Mouse (Mus musculus) lung, adult 2 months (tissue): ENCODE data around the gene Crtac1. TPM values are rescaled to one million over a fixed set of nuclear protein-coding genes. Genes with fewer than 3 reads are reported as not detected.

Source experiments
- DNase-seq: peaks from one replicate; pipeline ENCODE4 v3.0.0; 2022
- H3K4me1 ChIP-seq: fragments of 200-500 bp; 2 replicates; pipeline ENCODE4 v1.6.1; 2011; ENCODE audit warnings: low read length; ENCODE audit not compliant: control insufficient read depth, insufficient read depth
- H3K4me3 ChIP-seq: fragments of 200-500 bp; replicated peaks from 2 replicates; pipeline ENCODE3; 2011; ENCODE audit warnings: low read depth, mild to moderate bottlenecking, control low read depth, low read length; ENCODE audit errors: extremely low read depth
- CTCF ChIP-seq: fragments of 200-500 bp; IDR thresholded peaks from 2 replicates; pipeline ENCODE4 v1.5.1; 2011; ENCODE audit warnings: mild to moderate bottlenecking, low read length, control low read depth; ENCODE audit not compliant: insufficient read depth
- POLR2A ChIP-seq: fragments of 200-500 bp; IDR thresholded peaks from 2 replicates; pipeline ENCODE4 v1.6.1; 2011; ENCODE audit warnings: low read depth, mild to moderate bottlenecking, control low read depth, low read length, borderline replicate concordance; ENCODE audit errors: extremely low read depth
- WGBS: fragments of 180-500 bp; shearing (Covaris S2); methylation state at CpG from one replicate; pipeline ENCODE4 v1.1.7; 2018; 5-methylcytosine and 5-hydroxymethylcytosine counted together
- polyA plus RNA-seq: library from polyadenylated mRNA; depleted of rRNA; stranded (reverse); fragments of >200 nt; gene quantifications from 2 replicates; pipeline ENCODE4 v1.2.3, GENCODE M21; 2012

Crtac1 gene
- polyA plus RNA-seq, 1 experiment: 0.06 TPM

- no peaks in the 10 kb centered on the region for H3K4me1 ChIP-seq
- 57% methylated on average over 5 of the region's 5 CpGs for WGBS
- TF ChIP-seq CTCF: no peak
- TF ChIP-seq POLR2A: no peak
- DNase-seq: no peak
- H3K4me3 ChIP-seq: no peak overlapping the region
Measured at GRCm38 (mm10) chr19:42356854-42357253, 74.7 kb downstream of the Crtac1 start.

GRCm38 (mm10) chr19:42355476-42355875 lies 76.1 kb downstream of the Crtac1 start:
- TF ChIP-seq CTCF (no peak), POLR2A (no peak)
- WGBS: 89% methylated on average over 16 of the region's 16 CpGs

GRCm38 (mm10) chr19:42341183-42341582 lies 90.4 kb downstream of the Crtac1 start:
- WGBS: 44% methylated on average over 6 of the region's 6 CpGs
- no peak for DNase-seq
- Histone ChIP-seq H3K4me1 (no peaks in the 10 kb centered on the region), H3K4me3 (no peak overlapping the region)
- TF ChIP-seq CTCF (peak; percentile 14; the same call in 1 of the 2 replicates), POLR2A (no peak)

More at GRCm38 (mm10) chr19:42355476-42355875, 76.1 kb downstream of the Crtac1 start:
- Histone ChIP-seq H3K4me1 (no peaks in the 10 kb centered on the region), H3K4me3 (no peak overlapping the region)
- no peak for DNase-seq

- TF ChIP-seq POLR2A (no peak), CTCF (no peak)
- Histone ChIP-seq H3K4me1 (no peaks in the 10 kb centered on the region), H3K4me3 (no peak overlapping the region)
- WGBS: 45% methylated on average over 9 of the region's 9 CpGs
- DNase-seq: no peak
Measured at GRCm38 (mm10) chr19:42332081-42332736, 99.4 kb downstream of the Crtac1 start.

- 77% methylated on average over 7 of the region's 7 CpGs for WGBS
- Histone ChIP-seq H3K4me3 (no peak overlapping the region), H3K4me1 (no peaks in the 10 kb centered on the region)
- no peak for TF ChIP-seq POLR2A
- TF ChIP-seq CTCF: no peak
- no peak for DNase-seq
Measured at GRCm38 (mm10) chr19:42331446-42331845, 100.1 kb downstream of the Crtac1 start.

- WGBS: 85% methylated on average over 9 of the region's 9 CpGs
- DNase-seq: no peak
- TF ChIP-seq CTCF: no peak
- no peak for TF ChIP-seq POLR2A
Measured at GRCm38 (mm10) chr19:42328160-42328559, 103.4 kb downstream of the Crtac1 start.

GRCm38 (mm10) chr19:42325894-42326293 lies 105.7 kb downstream of the Crtac1 start:
- 8% methylated on average over 11 of the region's 11 CpGs for WGBS
- Histone ChIP-seq H3K4me1 (no peaks in the 10 kb centered on the region), H3K4me3 (no peak overlapping the region)
- no peak for TF ChIP-seq CTCF
- TF ChIP-seq POLR2A: no peak
- DNase-seq: peak; percentile 21

More at GRCm38 (mm10) chr19:42328160-42328559, 103.4 kb downstream of the Crtac1 start:
- Histone ChIP-seq H3K4me1 (no peaks in the 10 kb centered on the region), H3K4me3 (no peak overlapping the region)

GRCm38 (mm10) chr19:42322357-42323090 lies 109.1 kb downstream of the Crtac1 start:
- WGBS: 58% methylated on average over 12 of the region's 12 CpGs
- H3K4me1 ChIP-seq: no peaks in the 10 kb centered on the region
- no peak for DNase-seq
- TF ChIP-seq POLR2A (no peak), CTCF (no peak)
- H3K4me3 ChIP-seq: no peak overlapping the region

- Histone ChIP-seq H3K4me1 (no peaks in the 10 kb centered on the region), H3K4me3 (no peak overlapping the region)
- WGBS: 63% methylated on average over 5 of the region's 5 CpGs
- DNase-seq: no peak
- no peak for TF ChIP-seq CTCF
- TF ChIP-seq POLR2A: no peak
Measured at GRCm38 (mm10) chr19:42321936-42322335, 109.6 kb downstream of the Crtac1 start.
